33 mouse cellular contexts compared by ENCODE assay signal in genomic region chrX:161739374-161739773, GRCm38 (mm10). TPM values are rescaled to one million over a fixed set of nuclear protein-coding genes. Genes with fewer than 3 reads are reported as not detected.
"Had no signal": no experiment of that assay in that cellular context is flagged by ENCODE, and none has a peak within 500 bp of the region (broad histone marks: within the 10 kb centered on the region; RNA-seq: fewer than 3 reads in every experiment).

No protein-coding gene starts in this region.

- H3K36me3 ChIP-seq: heart, embryonic 12.5 days; heart, embryonic 13.5 days; heart, embryonic 15.5 days; hindbrain, embryonic 10.5 days; hindbrain, embryonic 12.5 days; hindbrain, embryonic 13.5 days; hindbrain, embryonic 15.5 days; intestine, embryonic 15.5 days; kidney, embryonic 15.5 days had no signal

- H3K4me3 ChIP-seq: heart, adult 2 months; heart, embryonic 12.5 days; heart, embryonic 13.5 days; heart, embryonic 15.5 days; hindbrain, embryonic 10.5 days; hindbrain, embryonic 12.5 days; hindbrain, embryonic 13.5 days; hindbrain, embryonic 15.5 days; intestine, embryonic 15.5 days; kidney, embryonic 15.5 days; layer of hippocampus, adult 2 months; left cerebral cortex, adult 2 months had no signal

- H3K4me2 ChIP-seq: heart, embryonic 11.5 days; heart, embryonic 12.5 days; heart, embryonic 13.5 days; heart, embryonic 15.5 days; hindbrain, embryonic 12.5 days; hindbrain, embryonic 13.5 days; hindbrain, embryonic 15.5 days; intestine, embryonic 15.5 days; kidney, embryonic 15.5 days had no signal

- ATAC-seq: inflammation-experienced regulatory T-cells, adult 6 months; intestine, embryonic 15.5 days; intestine, embryonic 16.5 days; intestine, postnatal 0 days had no signal

- H3K9me3 ChIP-seq: heart, embryonic 12.5 days; heart, embryonic 13.5 days; heart, embryonic 15.5 days; hindbrain, embryonic 10.5 days; hindbrain, embryonic 12.5 days; hindbrain, embryonic 13.5 days; hindbrain, embryonic 15.5 days; intestine, embryonic 15.5 days; kidney, embryonic 15.5 days had no signal

- H3K27ac ChIP-seq: heart, adult 2 months; heart, embryonic 13.5 days; heart, embryonic 15.5 days; hindbrain, embryonic 10.5 days; hindbrain, embryonic 12.5 days; hindbrain, embryonic 13.5 days; hindbrain, embryonic 15.5 days; intestine, embryonic 15.5 days; kidney, embryonic 15.5 days; kidney, postnatal 0 days; layer of hippocampus, adult 2 months; left cerebral cortex, adult 2 months had no signal

- H3K27me3 ChIP-seq: heart, embryonic 15.5 days; hindbrain, embryonic 15.5 days; intestine, embryonic 15.5 days had no signal

- H3K9ac ChIP-seq: heart, embryonic 12.5 days; heart, embryonic 13.5 days; heart, embryonic 15.5 days; hindbrain, embryonic 12.5 days; hindbrain, embryonic 13.5 days; hindbrain, embryonic 15.5 days; intestine, embryonic 15.5 days; kidney, embryonic 15.5 days had no signal

- DNase-seq: heart, adult 2 months; heart, postnatal 10 days; heart, postnatal 14 days; heart, postnatal 36 days; heart, postnatal 4 days; kidney, adult 11 months; kidney, adult 18-20 months; kidney, adult 2 months; kidney, adult 8-10 months; kidney, adult 9 months; kidney, postnatal 10 days; kidney, postnatal 14 days; kidney, postnatal 25 days; kidney, postnatal 36 days; kidney, postnatal 4 days; layer of hippocampus, adult 9-11 months; layer of hippocampus, postnatal 36 days had no signal

- H3K4me1 ChIP-seq: heart, embryonic 12.5 days; heart, embryonic 13.5 days; heart, embryonic 15.5 days; hindbrain, embryonic 10.5 days; hindbrain, embryonic 12.5 days; intestine, embryonic 15.5 days; kidney, embryonic 15.5 days had no signal

RNA-seq across cellular contexts. Expression of gene Rai2, which starts 22.5 kb away (rescaled TPM):
- polyA plus RNA-seq: inflammation-experienced regulatory T-cells, adult 6 months had no signal
